Mouse (Mus musculus) urinary bladder, postnatal 4 days (tissue): ENCODE results near the gene Adam8.

Source experiments
- DNase-seq, 2 experiments: peaks; one replicate each; pipeline ENCODE4 v3.0.0; 2021 to 2022; ENCODE audit warnings: low spot score in 2 of 2

Adam8 gene

GRCm38 (mm10) chr7:139979011-139979719, 13.2 kb downstream of the Adam8 start:
- DNase-seq = no peak

- peak; percentile 73 to 85 for DNase-seq
Observed at GRCm38 (mm10) chr7:139978278-139978892, 14.0 kb downstream of the Adam8 start, which contains the start of gene 6430531B16Rik. TSS of gene 6430531B16Rik (minus strand) at chr7:139978755.

- DNase-seq = no peak
Observed at GRCm38 (mm10) chr7:139975471-139975870, 16.9 kb downstream of the Adam8 start.

- DNase-seq = no peak
Observed at GRCm38 (mm10) chr7:139974307-139974706, 18.1 kb downstream of the Adam8 start.

GRCm38 (mm10) chr7:139972923-139973331, 19.4 kb downstream of the Adam8 start:
- DNase-seq = no peak

GRCm38 (mm10) chr7:139971436-139971835, 20.9 kb downstream of the Adam8 start:
- DNase-seq = no peak

- no peak for DNase-seq
Observed at GRCm38 (mm10) chr7:139970979-139971378, 21.4 kb downstream of the Adam8 start.

GRCm38 (mm10) chr7:139970216-139970919, 22.0 kb downstream of the Adam8 start:
- no peak for DNase-seq

- DNase-seq = peak; percentile 71 to 85
Observed at GRCm38 (mm10) chr7:139969348-139970130, 22.8 kb downstream of the Adam8 start.

- no peak for DNase-seq
Observed at GRCm38 (mm10) chr7:139968428-139968827, 23.9 kb downstream of the Adam8 start.

- no peak for DNase-seq
Observed at GRCm38 (mm10) chr7:139967175-139967574, 25.2 kb downstream of the Adam8 start.

- no peak for DNase-seq
Observed at GRCm38 (mm10) chr7:139963814-139964213, 28.5 kb downstream of the Adam8 start.

GRCm38 (mm10) chr7:139961141-139961540, 31.2 kb downstream of the Adam8 start:
- no peak for DNase-seq

- DNase-seq = peak in 1 of 2 experiments; percentile 60
Observed at GRCm38 (mm10) chr7:139957958-139958357, 34.4 kb downstream of the Adam8 start.

- DNase-seq = no peak
Observed at GRCm38 (mm10) chr7:139957437-139957836, 34.9 kb downstream of the Adam8 start.

- no peak for DNase-seq
Observed at GRCm38 (mm10) chr7:139956658-139957057, 35.7 kb downstream of the Adam8 start.

GRCm38 (mm10) chr7:139955505-139955904, 36.9 kb downstream of the Adam8 start:
- no peak for DNase-seq

- no peak for DNase-seq
Observed at GRCm38 (mm10) chr7:139951991-139952633, 40.2 kb downstream of the Adam8 start.

GRCm38 (mm10) chr7:139951079-139951478, 41.3 kb downstream of the Adam8 start:
- no peak for DNase-seq

- DNase-seq = no peak
Observed at GRCm38 (mm10) chr7:139950283-139950971, 41.9 kb downstream of the Adam8 start.

- DNase-seq = peak in 1 of 2 experiments; percentile 51
Observed at GRCm38 (mm10) chr7:139949893-139950282, 42.5 kb downstream of the Adam8 start.
